Comparison of ENCODE assay signal across 17 mouse cellular contexts in genomic region chr11:84521071-84521390, GRCm38 (mm10). TPM values are rescaled to one million over a fixed set of nuclear protein-coding genes. Genes with fewer than 3 reads are reported as not detected.
DNase-seq lines count a peak whose midpoint lies in the region; ATAC-seq lines count a peak whose summit lies in the region.
"Had no signal": no experiment of that assay in that cellular context is flagged by ENCODE, and none has a peak within 500 bp of the region (broad histone marks: within the 10 kb centered on the region; RNA-seq: fewer than 3 reads in every experiment).

No protein-coding gene starts in this region.

- H3K36me3 ChIP-seq in kidney, embryonic 16.5 days (ENCODE audit: insufficient read depth, low read length): no peaks in the 10 kb centered on the region
- no peaks in the 10 kb centered on the region for H3K36me3 ChIP-seq in midbrain, embryonic 11.5 days (ENCODE audit: control insufficient read depth, insufficient read depth, low read length)
- H3K36me3 ChIP-seq in neural tube, embryonic 14.5 days (ENCODE audit: control insufficient read depth, insufficient read depth, low read length): no peaks in the 10 kb centered on the region
- H3K36me3 ChIP-seq: limb, embryonic 13.5 days had no signal

- 17% methylated on average over 3 of the region's 3 CpGs for WGBS in kidney, embryonic 16.5 days
- WGBS in midbrain, embryonic 11.5 days: 10% methylated on average over 3 of the region's 3 CpGs
- WGBS in neural tube, embryonic 14.5 days: 13% methylated on average over 3 of the region's 3 CpGs

- H3K4me3 ChIP-seq in kidney, embryonic 16.5 days (ENCODE audit: low read length): peak overlapping the region; percentile 51
- H3K4me3 ChIP-seq in midbrain, embryonic 11.5 days (ENCODE audit: low read depth, low read length): peak overlapping the region; percentile 40
- peak overlapping the region; percentile 43 for H3K4me3 ChIP-seq in neural tube, embryonic 14.5 days (ENCODE audit: low read depth, low read length)
- H3K4me3 ChIP-seq: left cerebral cortex, adult 2 months had no signal

- no peak for ATAC-seq in kidney, embryonic 16.5 days (ENCODE audit: low FRiP score, low TSS enrichment)
- no peak for ATAC-seq in midbrain, embryonic 11.5 days (ENCODE audit: low FRiP score)
- ATAC-seq in neural tube, embryonic 14.5 days (ENCODE audit: low read depth): no peak
- ATAC-seq: liver, postnatal 0 days had no signal

- H3K9me3 ChIP-seq in kidney, embryonic 16.5 days (ENCODE audit: low read length): no peaks in the 10 kb centered on the region
- no peaks in the 10 kb centered on the region for H3K9me3 ChIP-seq in midbrain, embryonic 11.5 days (ENCODE audit: control insufficient read depth, low read length)
- no peaks in the 10 kb centered on the region for H3K9me3 ChIP-seq in neural tube, embryonic 14.5 days (ENCODE audit: control insufficient read depth, low read length)
- H3K9me3 ChIP-seq: limb, embryonic 13.5 days had no signal

- DNase-seq in cerebellum, adult 9-11 months: peak; percentile 39
- no peak for DNase-seq in cerebellum, adult 9-10 months
- DNase-seq in kidney, adult 18-20 months: no peak
- peak; percentile 93 for DNase-seq in midbrain, embryonic 11.5 days (ENCODE audit: low spot score, missing footprints)
- DNase-seq in heart, adult 8-10 months (ENCODE audit: low spot score): no peak
- no peak for DNase-seq in layer of hippocampus, adult 9-11 months
- DNase-seq: adrenal gland, postnatal 25 days; heart, adult 18-20 months; kidney, postnatal 25 days; liver, postnatal 0 days; right cerebral cortex, adult 18-20 months; thymus, postnatal 14 days had no signal

- H3K4me1 ChIP-seq in kidney, embryonic 16.5 days (ENCODE audit: insufficient read depth, low read length): peaks cover 23% of the 10 kb centered on the region; the same call in 1 of the 2 replicates
- peaks cover 14% of the 10 kb centered on the region for H3K4me1 ChIP-seq in midbrain, embryonic 11.5 days (ENCODE audit: control insufficient read depth, insufficient read depth, low read length)
- 0 out of 2 replicates have a peak, but pooled peaks cover 4% of the 10 kb centered on the region for H3K4me1 ChIP-seq in neural tube, embryonic 14.5 days (ENCODE audit: control insufficient read depth, insufficient read depth, low read length)

- peak overlapping the region; percentile 65 for H3K9ac ChIP-seq in kidney, embryonic 16.5 days (replicated peaks; ENCODE audit: low read length)
- peak overlapping the region; percentile 64; the same call in 1 of the 2 replicates for H3K9ac ChIP-seq in midbrain, embryonic 11.5 days (ENCODE audit: low read length)
- H3K9ac ChIP-seq in neural tube, embryonic 14.5 days (replicated peaks; ENCODE audit: low read depth, low read length): peak overlapping the region; percentile 64
- H3K9ac ChIP-seq: limb, embryonic 13.5 days; liver, postnatal 0 days had no signal

- H3K27me3 ChIP-seq in kidney, embryonic 16.5 days (ENCODE audit: insufficient read depth, low read length): peaks cover 76% of the 10 kb centered on the region
- H3K27me3 ChIP-seq in midbrain, embryonic 11.5 days (ENCODE audit: control insufficient read depth, insufficient read depth, low read length): peaks cover 93% of the 10 kb centered on the region
- H3K27me3 ChIP-seq in neural tube, embryonic 14.5 days (ENCODE audit: control insufficient read depth, insufficient read depth, low read length): peaks cover 35% of the 10 kb centered on the region

- H3K27ac ChIP-seq in kidney, embryonic 16.5 days (ENCODE audit: low read length): peak overlapping the region; percentile 4
- no peak overlapping the region; the same call in 1 of the 2 replicates for H3K27ac ChIP-seq in midbrain, embryonic 11.5 days (ENCODE audit: low read depth, low read length)
- peak overlapping the region; percentile 88 for H3K27ac ChIP-seq in neural tube, embryonic 14.5 days (ENCODE audit: low read depth, low read length)
- H3K27ac ChIP-seq: left cerebral cortex, adult 2 months; limb, embryonic 13.5 days had no signal

- peak overlapping the region; percentile 53 for H3K4me2 ChIP-seq in kidney, embryonic 16.5 days (replicated peaks; ENCODE audit: low read depth, low read length)
- peak overlapping the region; percentile 36 for H3K4me2 ChIP-seq in midbrain, embryonic 11.5 days
- H3K4me2 ChIP-seq in neural tube, embryonic 14.5 days (ENCODE audit: low read depth, low read length): peak overlapping the region; percentile 50
- H3K4me2 ChIP-seq: limb, embryonic 13.5 days had no signal

RNA-seq across cellular contexts. Expression of gene Lhx1, which starts 4.3 kb away (rescaled TPM):
- 31.2 and 35.0 TPM in 2 replicates for polyA plus RNA-seq in kidney, embryonic 16.5 days (2015; fragmentation: Nextera tagmentation; extraction: Ambion mirVana)
- polyA plus RNA-seq in midbrain, embryonic 11.5 days (2014; fragmentation: Nextera tagmentation; extraction: Ambion mirVana): 32.8 and 37.6 TPM in 2 replicates
- polyA plus RNA-seq in neural tube, embryonic 14.5 days (2014; fragmentation: Nextera tagmentation; extraction: Ambion mirVana): 47.2 and 48.0 TPM in 2 replicates
- not detected for total RNA-seq in heart, adult 8-10 months (2022)
- total RNA-seq: adrenal gland, postnatal 25 days; heart, adult 18-20 months; heart, postnatal 25 days had no signal

RNA-seq across cellular contexts. Expression of gene Aatf, which starts 7.7 kb away (rescaled TPM):
- polyA plus RNA-seq in kidney, embryonic 16.5 days (2015; fragmentation: Nextera tagmentation; extraction: Ambion mirVana): 60.0 and 62.3 TPM in 2 replicates
- 54.8 and 63.8 TPM in 2 replicates for polyA plus RNA-seq in midbrain, embryonic 11.5 days (2014; fragmentation: Nextera tagmentation; extraction: Ambion mirVana)
- polyA plus RNA-seq in neural tube, embryonic 14.5 days (2014; fragmentation: Nextera tagmentation; extraction: Ambion mirVana): 44.1 and 47.1 TPM in 2 replicates
- total RNA-seq in heart, adult 8-10 months (2022): 10 to 100 TPM; 12.9 to 14.3 (median 13.1) TPM

Comparison
In these comparisons a context has a peak if more than half of its experiments do, and no peak if none do; other contexts are left out.
1. DNase-seq: peak in cerebellum, adult 9-11 months (single experiment) and midbrain, embryonic 11.5 days (single experiment); none in cerebellum, adult 9-10 months (single experiment), kidney, adult 18-20 months (single experiment), heart, adult 8-10 months (single experiment) and layer of hippocampus, adult 9-11 months (single experiment).
2. Peak in every context shown above with its lines, with median percentiles within 50 percentile points of each other: H3K4me2 ChIP-seq, H3K4me3 ChIP-seq and H3K9ac ChIP-seq.